7 mouse cellular contexts compared by ENCODE assay signal in genomic region chr13:111687285-111687781, GRCm38 (mm10). TPM values are rescaled to one million over a fixed set of nuclear protein-coding genes. Genes with fewer than 3 reads are reported as not detected.
DNase-seq lines count a peak whose midpoint lies in the region; ATAC-seq lines count a peak whose summit lies in the region.

No protein-coding gene starts in this region.

- peak; percentile 66 for ATAC-seq in granulocyte monocyte progenitor cell, adult 5-6 weeks (replicated peaks; ENCODE audit: poor library complexity, severe bottlenecking)
- ATAC-seq in limb, embryonic 11.5 days (ENCODE audit: insufficient number of reproducible peaks, low FRiP score, low TSS enrichment, low read depth): peak; percentile 66
- peak; percentile 78 for ATAC-seq in midbrain, embryonic 13.5 days

- no peaks in the 10 kb centered on the region for H3K9me3 ChIP-seq in embryonic facial prominence, embryonic 10.5 days
- H3K9me3 ChIP-seq in limb, embryonic 11.5 days (ENCODE audit: control insufficient read depth, low read length): no peaks in the 10 kb centered on the region
- no peaks in the 10 kb centered on the region for H3K9me3 ChIP-seq in midbrain, embryonic 13.5 days

- peak overlapping the region; percentile 98 for H3K27ac ChIP-seq in embryonic facial prominence, embryonic 10.5 days (replicated peaks)
- peak overlapping the region; percentile 95 for H3K27ac ChIP-seq in limb, embryonic 11.5 days (replicated peaks; ENCODE audit: low read depth, low read length)
- H3K27ac ChIP-seq in midbrain, embryonic 13.5 days: peak overlapping the region; percentile 99

- H3K27me3 ChIP-seq in embryonic facial prominence, embryonic 10.5 days (replicated peaks; ENCODE audit: low read depth, poor library complexity, severe bottlenecking): peaks cover 20% of the 10 kb centered on the region
- no peaks in the 10 kb centered on the region for H3K27me3 ChIP-seq in limb, embryonic 11.5 days (ENCODE audit: control insufficient read depth, insufficient read depth, low read length)
- 0 out of 2 replicates have a peak, but pooled peaks cover 8% of the 10 kb centered on the region for H3K27me3 ChIP-seq in midbrain, embryonic 13.5 days

- peak overlapping the region; percentile 98 for H3K9ac ChIP-seq in limb, embryonic 11.5 days (ENCODE audit: low read length)
- H3K9ac ChIP-seq in midbrain, embryonic 13.5 days (replicated peaks): peak overlapping the region; percentile 96

- DNase-seq in adrenal gland, postnatal 14 days: peak; percentile 82
- DNase-seq in embryonic facial prominence, embryonic 10.5 days (ENCODE audit: low spot score): peak; percentile 82
- DNase-seq in kidney, adult 11 months: peak; percentile 58
- DNase-seq in limb, embryonic 11.5 days (ENCODE audit: low spot score): peak; percentile 81
- peak; percentile 82 to 83 for DNase-seq in spleen, postnatal 10 days (ENCODE audit: low spot score in 2 of 2)

- H3K36me3 ChIP-seq in embryonic facial prominence, embryonic 10.5 days (replicated peaks): peaks cover 27% of the 10 kb centered on the region
- peaks cover 2% of the 10 kb centered on the region; the same call in 1 of the 2 replicates for H3K36me3 ChIP-seq in limb, embryonic 11.5 days (ENCODE audit: control insufficient read depth, insufficient read depth, low read length)
- H3K36me3 ChIP-seq in midbrain, embryonic 13.5 days: peaks cover 14% of the 10 kb centered on the region

- peaks cover 13% of the 10 kb centered on the region for H3K4me1 ChIP-seq in embryonic facial prominence, embryonic 10.5 days
- H3K4me1 ChIP-seq in limb, embryonic 11.5 days (ENCODE audit: control insufficient read depth, insufficient read depth, low read length): no peaks in the 10 kb centered on the region
- peaks cover 15% of the 10 kb centered on the region for H3K4me1 ChIP-seq in midbrain, embryonic 13.5 days (replicated peaks)

- under 1% methylated on average over 35 of the region's 35 CpGs for WGBS in embryonic facial prominence, embryonic 10.5 days
- under 1% methylated on average over 35 of the region's 35 CpGs for WGBS in limb, embryonic 11.5 days
- 2% methylated on average over 35 of the region's 35 CpGs for WGBS in midbrain, embryonic 13.5 days

- peak overlapping the region; percentile 83 for H3K4me2 ChIP-seq in limb, embryonic 11.5 days (ENCODE audit: low read depth, severe bottlenecking)
- peak overlapping the region; percentile 89 for H3K4me2 ChIP-seq in midbrain, embryonic 13.5 days (replicated peaks)

- H3K4me3 ChIP-seq in embryonic facial prominence, embryonic 10.5 days: peak overlapping the region; percentile 98
- H3K4me3 ChIP-seq in limb, embryonic 11.5 days (ENCODE audit: low read depth, low read length): peak overlapping the region; percentile 99
- H3K4me3 ChIP-seq in midbrain, embryonic 13.5 days (replicated peaks): peak overlapping the region; percentile 95

RNA-seq across cellular contexts. Expression of gene Mier3, which starts 6.6 kb away (rescaled TPM):
- total RNA-seq in adrenal gland, postnatal 14 days (2021): 39.7 and 39.8 TPM in 2 replicates
- 22.1 and 22.2 TPM in 2 replicates for polyA plus RNA-seq in embryonic facial prominence, embryonic 10.5 days (2016; fragmentation: Nextera tagmentation; extraction: Ambion mirVana)
- total RNA-seq in granulocyte monocyte progenitor cell, adult 5-6 weeks (2014; fragmentation: Nextera tagmentation): 30.9 and 33.6 TPM in 2 replicates
- total RNA-seq in granulocyte monocyte progenitor cell, adult 5-6 weeks (2017): 41.0 and 51.9 TPM in 2 replicates
- 26.6 and 29.4 TPM in 2 replicates for polyA plus RNA-seq in limb, embryonic 11.5 days (2014; fragmentation: Nextera tagmentation; extraction: Ambion mirVana)
- polyA plus RNA-seq in midbrain, embryonic 13.5 days (2015; fragmentation: Nextera tagmentation; extraction: Ambion mirVana): 19.2 and 21.3 TPM in 2 replicates

Comparison
In these comparisons a context has a peak if more than half of its experiments do, and no peak if none do; other contexts are left out.
1. Peak in every context shown above with its lines: DNase-seq, ATAC-seq, H3K4me3 ChIP-seq and H3K27ac ChIP-seq.